Mouse (Mus musculus): Measurements from ENCODE around the gene Alk. TPM values are rescaled to one million over a fixed set of nuclear protein-coding genes. Genes with fewer than 3 reads are reported as not detected.
A peak's percentile ranks its signal among the peaks of the same experiment; 100 is the strongest.

Alk gene
- polyA plus RNA-seq, 1 experiment, result 2.2 TPM

DNA sequence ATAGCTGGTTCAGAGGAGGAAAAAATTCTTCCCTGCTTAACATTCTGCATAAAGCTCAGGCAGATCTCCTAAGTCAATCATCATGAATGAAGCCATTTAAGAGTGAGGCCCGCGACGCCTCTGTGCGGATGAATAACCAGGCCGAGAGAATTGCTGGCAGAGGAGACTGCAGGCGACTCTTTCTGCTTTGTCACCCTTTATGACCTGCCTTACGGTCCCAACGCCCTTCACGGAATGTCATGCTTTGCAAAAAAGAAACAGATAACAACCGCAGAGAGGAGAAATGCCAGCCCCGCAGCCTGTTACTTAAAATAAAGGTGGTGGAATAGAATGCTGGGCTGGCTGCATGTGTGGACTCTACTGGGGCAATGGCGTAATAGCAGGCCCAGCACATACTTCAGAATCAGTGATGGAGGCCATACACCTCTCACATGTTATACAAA, 517.1 kb downstream of the Alk start:
- TF ChIP-seq CTCF (IDR thresholded peaks at IDR 0.05; ENCODE audit: extremely low read depth, insufficient read depth, low read length), result no peak
- Histone ChIP-seq H3K4me3 (ENCODE audit: insufficient read depth, low read length) (no peak overlapping the region), H3K4me1 (ENCODE audit: control insufficient read depth, insufficient read depth, low read length) (no peaks in the 10 kb centered on the region), H3K27ac (ENCODE audit: insufficient read depth, low read length) (no peak overlapping the region)

DNA sequence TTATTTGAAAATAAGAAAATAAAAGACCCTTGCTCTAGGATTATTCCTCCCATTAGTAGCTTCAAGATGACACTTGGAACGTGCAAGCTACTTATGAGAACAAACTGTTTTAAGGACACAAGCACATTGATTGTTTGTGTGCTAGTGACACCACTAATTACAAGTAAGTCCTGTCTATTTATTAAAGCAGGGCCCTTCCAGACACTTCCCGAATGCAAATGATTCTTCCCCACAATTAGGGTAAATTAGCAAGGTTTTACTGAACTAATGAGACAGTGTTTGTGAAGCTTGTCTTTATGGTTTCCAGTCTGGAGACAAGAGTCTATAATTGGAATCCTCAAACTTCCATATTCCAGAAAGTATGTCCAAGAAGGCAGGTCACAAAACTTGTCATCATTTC, 523.0 kb downstream of the Alk start:
- H3K4me1 ChIP-seq (ENCODE audit: control insufficient read depth, insufficient read depth, low read length), result no peaks in the 10 kb centered on the region
- H3K4me3 ChIP-seq (ENCODE audit: insufficient read depth, low read length), result no peak overlapping the region
- no peak overlapping the region for H3K27ac ChIP-seq (ENCODE audit: insufficient read depth, low read length)
- TF ChIP-seq POLR2A (IDR thresholded peaks at IDR 0.05; ENCODE audit: extremely low read depth, insufficient read depth, low read length) (no peak), CTCF (IDR thresholded peaks at IDR 0.05; ENCODE audit: extremely low read depth, insufficient read depth, low read length) (no peak)

DNA sequence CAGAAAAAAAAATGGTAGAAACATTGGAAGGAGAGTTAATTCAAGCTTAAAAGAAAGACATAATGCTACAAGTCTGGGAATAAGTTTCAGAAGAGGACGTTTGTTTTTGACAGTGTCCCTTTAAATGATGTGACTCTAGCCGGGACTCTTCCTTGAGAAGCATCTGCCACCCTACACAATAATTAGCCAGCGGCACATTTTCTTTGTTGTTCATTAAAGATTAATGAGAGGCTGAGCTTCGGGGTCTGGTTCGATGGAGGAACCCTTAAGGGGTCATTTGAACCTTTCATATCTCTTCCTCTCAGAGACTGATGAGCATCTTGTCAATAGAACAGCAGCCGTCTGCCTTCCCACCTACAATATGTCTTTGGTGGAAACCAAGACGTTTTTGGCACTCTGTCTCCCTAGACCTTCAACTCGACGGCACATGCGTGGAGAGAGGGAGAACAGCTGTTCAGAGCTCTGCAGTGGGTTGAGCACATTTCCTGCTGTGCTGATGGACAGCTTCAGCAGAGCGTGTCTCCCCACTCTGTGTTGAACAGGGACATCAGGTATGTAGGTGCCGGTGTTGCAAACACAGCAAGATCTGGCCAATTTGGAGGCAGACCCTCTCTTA, 528.0 kb downstream of the Alk start:
- Histone ChIP-seq H3K27ac (ENCODE audit: insufficient read depth, low read length) (no peak overlapping the region), H3K4me3 (ENCODE audit: insufficient read depth, low read length) (no peak overlapping the region), H3K4me1 (ENCODE audit: control insufficient read depth, insufficient read depth, low read length) (no peaks in the 10 kb centered on the region)
- TF ChIP-seq POLR2A (IDR thresholded peaks at IDR 0.05; ENCODE audit: extremely low read depth, insufficient read depth, low read length), result no peak
- TF ChIP-seq CTCF (IDR thresholded peaks at IDR 0.05; ENCODE audit: extremely low read depth, insufficient read depth, low read length), result no peak

DNA sequence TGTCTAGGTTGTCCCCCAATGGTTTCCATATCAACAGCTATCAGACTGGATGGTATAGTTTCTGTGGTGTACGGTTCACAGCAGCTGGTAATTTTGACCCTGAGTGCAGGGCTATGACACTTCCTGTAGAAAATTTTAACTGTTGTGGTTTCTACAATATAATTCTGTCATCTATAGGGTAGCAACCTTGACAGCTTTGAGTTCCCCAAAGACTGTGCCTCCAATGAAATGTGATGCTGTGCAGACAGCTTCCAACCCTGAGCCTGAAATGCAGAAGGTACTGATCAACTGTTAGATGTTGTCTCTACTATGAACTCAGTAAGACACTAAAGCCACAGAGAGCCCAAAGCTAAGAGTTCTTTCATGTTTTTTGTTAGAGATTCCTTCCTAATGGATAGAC, 532.6 kb downstream of the Alk start:
- Histone ChIP-seq H3K27ac (ENCODE audit: insufficient read depth, low read length) (no peak overlapping the region), H3K4me3 (ENCODE audit: insufficient read depth, low read length) (no peak overlapping the region), H3K4me1 (ENCODE audit: control insufficient read depth, insufficient read depth, low read length) (no peaks in the 10 kb centered on the region)
- TF ChIP-seq CTCF (IDR thresholded peaks at IDR 0.05; ENCODE audit: extremely low read depth, insufficient read depth, low read length) (no peak), POLR2A (IDR thresholded peaks at IDR 0.05; ENCODE audit: extremely low read depth, insufficient read depth, low read length) (no peak)

DNA sequence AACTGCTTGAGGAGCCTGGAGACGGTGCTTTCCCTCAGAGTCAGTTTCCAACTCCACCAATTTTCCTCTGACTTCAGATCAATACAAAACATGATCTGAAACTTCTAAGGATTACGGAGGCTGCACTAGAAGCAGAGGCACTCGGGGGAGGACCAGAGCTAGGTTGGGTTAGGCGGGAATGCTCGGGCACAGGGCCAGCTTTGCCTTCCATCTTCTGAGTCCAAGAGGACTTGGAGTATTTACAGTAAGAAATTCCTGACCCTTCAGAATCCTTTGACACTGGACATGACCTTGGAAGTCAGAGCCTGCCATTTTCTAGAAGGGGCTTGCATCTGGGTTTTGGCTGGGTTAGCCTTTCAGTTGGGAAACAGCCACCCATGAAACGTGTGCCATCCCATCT, 536.3 kb downstream of the Alk start:
- Histone ChIP-seq H3K27ac (ENCODE audit: insufficient read depth, low read length) (no peak overlapping the region), H3K4me3 (ENCODE audit: insufficient read depth, low read length) (no peak overlapping the region), H3K4me1 (ENCODE audit: control insufficient read depth, insufficient read depth, low read length) (no peaks in the 10 kb centered on the region)
- TF ChIP-seq CTCF (IDR thresholded peaks at IDR 0.05; ENCODE audit: extremely low read depth, insufficient read depth, low read length) (no peak), POLR2A (IDR thresholded peaks at IDR 0.05; ENCODE audit: extremely low read depth, insufficient read depth, low read length) (no peak)

DNA sequence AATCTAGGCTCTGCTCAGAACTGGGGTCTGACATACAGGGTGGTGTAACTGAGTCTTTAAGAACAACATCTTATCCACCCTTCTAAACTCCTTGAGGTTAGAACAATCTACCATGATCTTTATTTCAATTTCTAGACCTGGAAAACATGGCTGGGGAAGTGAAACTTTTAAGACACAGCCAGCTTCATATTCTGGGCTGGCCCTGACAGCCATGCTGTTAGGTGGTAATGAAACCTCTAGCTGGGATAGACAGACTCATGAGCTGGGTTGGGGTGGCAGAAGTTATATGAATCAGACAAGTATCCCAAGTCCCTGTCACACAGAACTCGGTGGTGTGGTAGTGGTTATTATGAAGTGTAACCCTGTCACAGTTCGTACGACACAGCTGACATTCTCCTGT, 541.4 kb downstream of the Alk start:
- Histone ChIP-seq H3K4me3 (ENCODE audit: insufficient read depth, low read length) (no peak overlapping the region), H3K4me1 (ENCODE audit: control insufficient read depth, insufficient read depth, low read length) (no peaks in the 10 kb centered on the region), H3K27ac (ENCODE audit: insufficient read depth, low read length) (no peak overlapping the region)
- TF ChIP-seq POLR2A (IDR thresholded peaks at IDR 0.05; ENCODE audit: extremely low read depth, insufficient read depth, low read length), result no peak
- TF ChIP-seq CTCF (IDR thresholded peaks at IDR 0.05; ENCODE audit: extremely low read depth, insufficient read depth, low read length), result no peak

DNA sequence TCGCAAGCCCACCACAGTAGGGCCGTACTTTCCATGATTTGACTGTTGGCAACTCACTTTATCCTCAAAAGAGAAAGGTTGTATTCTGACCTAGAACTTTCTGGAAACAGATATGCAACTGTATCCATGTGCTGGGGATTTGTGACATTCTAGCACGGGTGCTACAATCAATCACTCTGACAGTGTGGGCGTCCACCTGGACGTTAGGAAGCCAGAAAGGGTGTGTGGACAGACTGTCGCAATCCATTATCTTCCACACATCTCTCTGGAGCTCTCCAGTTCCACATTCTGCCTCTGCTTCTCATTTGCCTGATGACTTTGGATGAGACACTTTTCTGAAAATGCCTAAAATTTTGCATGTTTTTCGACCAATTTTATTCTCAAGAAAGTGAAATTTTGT, 545.1 kb downstream of the Alk start:
- Histone ChIP-seq H3K4me1 (ENCODE audit: control insufficient read depth, insufficient read depth, low read length) (no peaks in the 10 kb centered on the region), H3K4me3 (ENCODE audit: insufficient read depth, low read length) (no peak overlapping the region), H3K27ac (ENCODE audit: insufficient read depth, low read length) (no peak overlapping the region)
- no peak for TF ChIP-seq CTCF (IDR thresholded peaks at IDR 0.05; ENCODE audit: extremely low read depth, insufficient read depth, low read length)
- no peak for TF ChIP-seq POLR2A (IDR thresholded peaks at IDR 0.05; ENCODE audit: extremely low read depth, insufficient read depth, low read length)

DNA sequence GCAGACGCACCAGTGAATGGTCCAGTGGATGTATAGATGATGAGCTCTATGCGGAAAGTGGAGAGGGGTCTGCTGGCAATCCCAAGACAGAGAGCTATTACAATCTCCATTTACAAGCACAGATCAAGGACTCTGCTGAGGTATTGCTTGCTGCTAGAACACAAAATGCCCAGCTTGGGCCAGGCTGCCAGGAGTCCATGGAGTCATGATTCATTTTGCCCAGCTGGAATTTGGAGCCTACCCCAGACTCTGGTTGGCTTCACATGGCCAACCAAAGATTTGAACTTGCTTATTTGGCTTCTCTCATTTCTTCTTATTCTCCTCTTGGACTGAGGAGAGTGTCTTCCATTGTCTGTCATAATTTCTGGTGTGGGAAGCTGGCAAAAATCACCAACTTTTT, 558.8 kb downstream of the Alk start:
- no peak overlapping the region for H3K4me3 ChIP-seq (ENCODE audit: insufficient read depth, low read length)
- TF ChIP-seq CTCF (IDR thresholded peaks at IDR 0.05; ENCODE audit: extremely low read depth, insufficient read depth, low read length) (no peak), POLR2A (IDR thresholded peaks at IDR 0.05; ENCODE audit: extremely low read depth, insufficient read depth, low read length) (no peak)
- H3K27ac ChIP-seq (ENCODE audit: insufficient read depth, low read length), result no peak overlapping the region
- peaks cover 2% of the 10 kb centered on the region; the same call in 1 of the 2 replicates for H3K4me1 ChIP-seq (ENCODE audit: control insufficient read depth, insufficient read depth, low read length)

DNA sequence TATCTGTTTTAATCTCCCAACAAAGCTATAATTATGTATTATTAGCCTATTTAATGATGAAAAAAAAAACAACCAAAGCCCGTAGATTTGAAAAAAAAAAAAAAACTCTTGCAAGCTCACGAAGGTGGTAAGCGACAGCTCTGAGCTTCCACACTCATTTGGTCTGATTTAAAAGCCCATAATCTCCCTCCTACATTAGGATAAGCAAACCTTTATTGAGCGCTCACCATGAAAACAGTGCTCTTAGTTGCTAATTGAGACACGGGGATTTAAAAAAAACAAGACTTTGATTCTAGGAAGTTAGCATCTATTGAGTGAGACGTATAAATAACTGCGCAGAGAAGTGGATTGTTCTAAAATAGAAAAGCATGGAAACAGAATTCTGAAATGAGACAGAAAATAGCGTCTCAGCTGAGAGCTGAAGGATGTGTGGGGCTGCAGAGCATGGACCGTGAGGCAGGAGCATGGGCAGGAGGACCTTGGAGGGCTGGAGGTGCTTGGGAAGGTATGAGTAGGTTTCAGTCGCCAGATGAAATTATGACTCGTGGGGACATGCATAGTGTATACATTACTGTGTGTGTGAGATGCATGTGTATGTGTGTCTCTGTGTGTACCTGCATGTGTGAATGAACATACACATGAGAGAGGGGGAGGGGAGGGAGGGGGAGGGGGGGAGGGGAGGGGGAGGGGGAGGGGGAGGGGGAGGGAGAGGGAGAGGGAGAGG, 560.6 kb downstream of the Alk start:
- no peak overlapping the region for H3K27ac ChIP-seq (ENCODE audit: insufficient read depth, low read length)
- TF ChIP-seq POLR2A (IDR thresholded peaks at IDR 0.05; ENCODE audit: extremely low read depth, insufficient read depth, low read length) (no peak), CTCF (IDR thresholded peaks at IDR 0.05; ENCODE audit: extremely low read depth, insufficient read depth, low read length) (no peak)
- H3K4me3 ChIP-seq (ENCODE audit: insufficient read depth, low read length), result peak overlapping the region; percentile 2; the same call in 1 of the 2 replicates
- H3K4me1 ChIP-seq (ENCODE audit: control insufficient read depth, insufficient read depth, low read length), result peaks cover 2% of the 10 kb centered on the region; the same call in 1 of the 2 replicates
